Mouse (Mus musculus): ENCODE results near the gene Aloxe3. TPM values are rescaled to one million over a fixed set of nuclear protein-coding genes. Genes with fewer than 3 reads are reported as not detected.
"Not testable (repeated sequence)": the region's sequence is repeated elsewhere in the genome, so short reads cannot be mapped to it uniquely, and the experiment has no call there.

Gene Aloxe3
- polyA plus RNA-seq, 1 experiment from 2014 or later, result 0.31 TPM

DNA sequence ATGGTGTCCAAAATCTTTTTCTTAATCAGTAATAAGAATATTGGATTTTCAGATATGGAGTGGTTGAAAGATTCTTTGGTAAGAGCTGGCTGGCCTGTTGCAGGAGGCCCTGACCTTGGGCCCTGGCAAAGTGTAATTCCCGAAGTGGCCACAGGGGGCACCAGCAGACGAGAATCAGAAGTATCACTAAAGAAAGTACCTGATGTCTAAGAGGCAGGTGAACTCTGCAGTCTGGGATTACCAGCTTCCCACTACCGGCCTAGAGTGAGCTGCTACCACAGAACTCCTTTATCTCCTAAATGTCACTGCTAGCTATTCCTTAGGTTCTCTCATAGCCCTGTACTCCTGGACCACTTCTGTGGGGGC, 33.3 kb upstream of the Aloxe3 start:
- Histone ChIP-seq H3K9ac (ENCODE audit: low read length) (no peak overlapping the region), H3K4me1 (replicated peaks; ENCODE audit: control insufficient read depth, insufficient read depth, low read length) (peaks cover 25% of the 10 kb centered on the region), H3K4me2 (ENCODE audit: low read depth, low read length) (no peak overlapping the region), H3K4me3 (ENCODE audit: low read length) (no peak overlapping the region), H3K27ac (ENCODE audit: low read length) (no peak overlapping the region), H3K9me3 (ENCODE audit: control insufficient read depth, low read length) (no peaks in the 10 kb centered on the region), H3K36me3 (ENCODE audit: control insufficient read depth, insufficient read depth, low read length) (peaks cover 10% of the 10 kb centered on the region; the same call in 1 of the 2 replicates), H3K27me3 (ENCODE audit: control insufficient read depth, insufficient read depth, low read depth, low read length) (no peaks in the 10 kb centered on the region)
- 1% methylated on average over 3 of the region's 3 CpGs for WGBS
- no peak for ATAC-seq (ENCODE audit: low read depth)

DNA sequence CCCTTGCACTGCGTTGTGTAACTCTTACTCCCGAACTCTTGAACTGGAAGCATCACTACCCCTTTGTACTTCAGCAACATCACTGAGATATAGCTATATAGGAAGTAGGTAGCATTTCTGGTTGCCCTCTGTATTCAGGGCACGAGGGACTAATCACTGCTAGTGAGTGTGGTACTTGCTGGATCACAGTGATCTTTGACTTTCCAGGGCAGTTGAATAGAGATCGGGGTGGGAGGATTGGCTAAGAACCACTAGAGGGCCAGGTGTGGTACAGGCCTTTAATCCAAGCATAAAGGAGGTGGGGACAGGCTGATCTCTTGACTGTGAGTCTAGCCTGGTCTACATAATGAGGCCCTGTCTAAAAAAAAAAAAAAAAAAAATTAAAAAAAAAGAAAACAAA, 32.8 kb upstream of the Aloxe3 start:
- ATAC-seq (ENCODE audit: low read depth), result no peak
- Histone ChIP-seq H3K4me3 (ENCODE audit: low read length) (no peak overlapping the region), H3K27me3 (ENCODE audit: control insufficient read depth, insufficient read depth, low read depth, low read length) (no peaks in the 10 kb centered on the region), H3K9me3 (ENCODE audit: control insufficient read depth, low read length) (no peaks in the 10 kb centered on the region), H3K4me1 (replicated peaks; ENCODE audit: control insufficient read depth, insufficient read depth, low read length) (peaks cover 26% of the 10 kb centered on the region), H3K27ac (ENCODE audit: low read length) (no peak overlapping the region), H3K4me2 (ENCODE audit: low read depth, low read length) (no peak overlapping the region), H3K9ac (ENCODE audit: low read length) (no peak overlapping the region), H3K36me3 (ENCODE audit: control insufficient read depth, insufficient read depth, low read length) (peaks cover 10% of the 10 kb centered on the region; the same call in 1 of the 2 replicates)
- WGBS, result 89% methylated on average over 4 of the region's 4 CpGs

DNA sequence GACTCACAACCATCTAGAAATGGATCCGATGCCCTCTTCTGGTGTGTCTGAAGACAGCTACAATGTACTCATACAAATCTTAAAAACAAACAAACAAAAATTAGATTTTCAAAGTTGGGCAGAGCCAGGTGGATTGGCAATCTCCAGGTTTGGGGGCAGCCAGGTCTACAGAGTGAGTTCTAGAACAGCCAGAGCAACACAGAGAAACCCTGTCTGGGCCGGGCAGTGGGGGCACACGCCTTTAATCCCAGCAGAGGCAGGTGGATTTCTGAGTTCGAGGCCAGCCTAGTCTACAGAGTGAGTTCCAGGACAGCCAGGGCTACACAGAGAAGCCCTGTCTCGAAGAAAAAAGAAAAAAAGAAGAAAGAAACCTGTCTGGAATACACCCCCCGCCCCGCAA, 31.8 kb upstream of the Aloxe3 start:
- Histone ChIP-seq H3K4me1 (replicated peaks; ENCODE audit: control insufficient read depth, insufficient read depth, low read length) (peaks cover 34% of the 10 kb centered on the region), H3K27ac (ENCODE audit: low read length) (peak overlapping the region; percentile 98)
- not testable (repeated sequence) for H3K9me3 ChIP-seq (ENCODE audit: control insufficient read depth, low read length); H3K4me2 ChIP-seq (ENCODE audit: low read depth, low read length); H3K4me3 ChIP-seq (ENCODE audit: low read length); ATAC-seq (ENCODE audit: low read depth); H3K9ac ChIP-seq (ENCODE audit: low read length); H3K27me3 ChIP-seq (ENCODE audit: control insufficient read depth, insufficient read depth, low read depth, low read length); H3K36me3 ChIP-seq (ENCODE audit: control insufficient read depth, insufficient read depth, low read length)
- 84% methylated on average over 7 of the region's 7 CpGs for WGBS

DNA sequence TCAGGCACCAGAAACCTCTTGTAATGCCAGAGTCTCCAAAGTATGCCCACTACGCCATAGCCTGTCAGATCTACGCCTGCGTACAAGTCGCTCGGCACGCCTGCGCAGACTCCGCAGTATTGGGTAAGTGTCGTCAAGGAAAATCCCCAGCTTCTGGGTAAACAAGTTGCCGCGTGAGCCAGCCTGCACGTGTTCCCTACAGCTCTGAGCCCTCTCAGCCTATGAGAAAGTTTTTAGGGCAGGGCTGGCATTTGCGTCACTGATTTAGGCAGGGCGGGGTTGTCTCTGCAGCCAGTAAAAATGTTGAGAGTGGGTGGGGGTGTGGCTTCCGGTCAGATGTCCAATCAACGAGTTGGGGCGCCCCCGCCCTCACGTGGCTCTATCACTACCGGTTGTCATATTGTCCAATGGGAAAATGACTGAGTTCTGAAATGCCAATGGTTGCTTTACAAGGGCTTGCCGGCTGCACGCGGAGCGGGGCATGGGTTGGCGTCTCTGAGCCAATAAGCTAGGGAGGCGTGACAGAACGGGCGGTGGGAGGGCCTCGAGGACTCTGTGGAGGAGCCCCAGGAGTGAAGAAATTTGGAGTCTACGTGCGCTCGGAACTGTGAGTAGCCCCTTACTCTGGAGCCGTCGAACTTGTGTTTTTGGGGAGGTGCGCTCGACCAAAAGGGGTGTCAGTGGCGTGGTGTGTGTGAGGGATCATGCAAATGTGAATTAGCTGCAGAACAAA, 30.8 kb upstream of the Aloxe3 start, which contains the start of gene Per1:
Per1 (plus strand) TSS at position 521 of the 733 bp plus-strand sequence.
- H3K4me2 ChIP-seq (ENCODE audit: low read depth, low read length), result peak within 1 kb of the TSS; percentile 96
- H3K27ac ChIP-seq (ENCODE audit: low read length), result peak within 1 kb of the TSS; percentile 98
- under 1% methylated on average over 37 of the region's 37 CpGs for WGBS
- peak within 1 kb of the TSS; percentile 68 for H3K4me3 ChIP-seq (ENCODE audit: low read length)
- H3K27me3 ChIP-seq (ENCODE audit: control insufficient read depth, insufficient read depth, low read depth, low read length), result no peaks in the 10 kb centered on the region
- H3K36me3 ChIP-seq (ENCODE audit: control insufficient read depth, insufficient read depth, low read length), result peaks cover 8% of the 10 kb centered on the region; the same call in 1 of the 2 replicates
- peaks cover 36% of the 10 kb centered on the region for H3K4me1 ChIP-seq (replicated peaks; ENCODE audit: control insufficient read depth, insufficient read depth, low read length)
- peak within 1 kb of the TSS; percentile 86 for H3K9ac ChIP-seq (ENCODE audit: low read length)
- ATAC-seq (ENCODE audit: low read depth), result peak; percentile 86
- H3K9me3 ChIP-seq (ENCODE audit: control insufficient read depth, low read length), result no peaks in the 10 kb centered on the region

DNA sequence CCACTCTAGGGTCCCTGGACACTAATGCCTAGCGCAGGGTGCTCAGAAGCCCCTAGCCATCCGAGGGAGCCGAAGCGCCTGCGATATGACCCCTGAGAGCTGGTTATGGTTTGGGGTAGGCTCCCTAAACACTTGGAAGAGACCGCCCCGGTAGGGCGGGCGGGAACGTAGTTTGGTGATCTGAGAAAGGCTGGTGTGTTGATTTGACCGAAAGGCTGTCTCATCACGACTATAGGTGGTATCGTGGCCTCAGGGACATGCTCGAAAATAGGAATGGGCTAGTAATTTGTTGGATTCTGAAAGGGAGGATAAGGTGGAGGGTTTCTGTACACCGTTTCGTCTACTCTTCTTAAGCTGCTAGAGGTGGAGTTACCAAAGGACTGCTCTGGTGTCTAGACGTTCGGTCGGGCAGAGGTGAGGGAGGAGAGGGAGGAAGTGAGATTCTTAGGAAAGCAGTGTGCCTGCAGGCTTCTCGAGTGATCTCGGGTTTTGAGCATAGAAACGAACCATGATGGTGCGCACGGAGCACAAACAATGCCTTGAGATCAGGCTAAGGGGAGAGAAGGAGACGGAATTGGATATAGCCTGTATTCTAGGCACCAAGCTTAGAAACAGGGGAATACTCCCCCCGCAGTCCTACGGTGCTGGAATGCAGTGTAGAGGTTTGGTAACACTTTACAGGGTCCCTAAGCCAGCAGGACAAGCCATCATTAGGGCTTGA, 30.0 kb upstream of the Aloxe3 start:
- H3K4me1 ChIP-seq (replicated peaks; ENCODE audit: control insufficient read depth, insufficient read depth, low read length), result peaks cover 36% of the 10 kb centered on the region
- H3K9ac ChIP-seq (ENCODE audit: low read length), result peak overlapping the region; percentile 86
- 2% methylated on average over 27 of the region's 27 CpGs for WGBS
- no peak for ATAC-seq (ENCODE audit: low read depth)
- peaks cover 7% of the 10 kb centered on the region for H3K36me3 ChIP-seq (ENCODE audit: control insufficient read depth, insufficient read depth, low read length)
- peak overlapping the region; percentile 68 for H3K4me3 ChIP-seq (ENCODE audit: low read length)
- H3K9me3 ChIP-seq (ENCODE audit: control insufficient read depth, low read length), result no peaks in the 10 kb centered on the region
- peak overlapping the region; percentile 98 for H3K27ac ChIP-seq (ENCODE audit: low read length)
- peak overlapping the region; percentile 96 for H3K4me2 ChIP-seq (ENCODE audit: low read depth, low read length)
- no peaks in the 10 kb centered on the region for H3K27me3 ChIP-seq (ENCODE audit: control insufficient read depth, insufficient read depth, low read depth, low read length)

DNA sequence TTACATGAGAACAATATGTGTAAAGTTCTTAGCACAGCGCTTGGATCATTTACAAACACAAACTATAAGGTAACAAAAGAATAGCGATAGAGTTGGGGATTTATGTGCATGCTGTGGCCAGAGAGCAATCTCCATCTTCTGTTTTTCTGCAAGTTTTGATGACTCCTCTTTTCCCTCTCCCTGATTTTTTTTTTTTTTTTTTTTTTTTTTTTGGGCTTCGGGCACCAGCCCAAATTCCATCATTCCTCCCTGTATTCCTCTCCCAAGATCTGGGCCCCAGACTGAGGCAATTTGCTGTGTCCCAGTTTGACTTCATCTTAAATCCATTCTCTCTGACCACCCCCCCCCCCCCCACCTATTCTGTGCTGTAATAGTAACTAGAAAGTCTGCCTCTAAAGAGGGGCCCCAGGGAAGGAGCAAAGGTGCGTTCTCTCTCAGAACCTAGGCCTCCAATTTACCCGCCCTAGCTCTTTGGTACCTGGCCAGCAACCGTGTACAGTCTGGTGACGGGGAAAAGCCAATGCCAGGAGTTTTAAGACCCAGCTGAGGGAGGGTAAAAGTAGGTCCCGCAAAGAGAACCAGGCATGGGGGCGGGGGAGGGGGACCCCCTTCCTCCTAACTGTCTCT, 29.2 kb upstream of the Aloxe3 start:
- 5% methylated on average over 9 of the region's 9 CpGs for WGBS
- H3K36me3 ChIP-seq (ENCODE audit: control insufficient read depth, insufficient read depth, low read length), result peaks cover 12% of the 10 kb centered on the region
- ATAC-seq (ENCODE audit: low read depth), result no peak; the same call in 1 of the 2 replicates
- peak overlapping the region; percentile 86 for H3K9ac ChIP-seq (ENCODE audit: low read length)
- no peaks in the 10 kb centered on the region for H3K9me3 ChIP-seq (ENCODE audit: control insufficient read depth, low read length)
- peak overlapping the region; percentile 68 for H3K4me3 ChIP-seq (ENCODE audit: low read length)
- H3K4me2 ChIP-seq (ENCODE audit: low read depth, low read length), result peak overlapping the region; percentile 96
- H3K4me1 ChIP-seq (replicated peaks; ENCODE audit: control insufficient read depth, insufficient read depth, low read length), result peaks cover 38% of the 10 kb centered on the region
- peak overlapping the region; percentile 98 for H3K27ac ChIP-seq (ENCODE audit: low read length)
- H3K27me3 ChIP-seq (ENCODE audit: control insufficient read depth, insufficient read depth, low read depth, low read length), result no peaks in the 10 kb centered on the region

DNA sequence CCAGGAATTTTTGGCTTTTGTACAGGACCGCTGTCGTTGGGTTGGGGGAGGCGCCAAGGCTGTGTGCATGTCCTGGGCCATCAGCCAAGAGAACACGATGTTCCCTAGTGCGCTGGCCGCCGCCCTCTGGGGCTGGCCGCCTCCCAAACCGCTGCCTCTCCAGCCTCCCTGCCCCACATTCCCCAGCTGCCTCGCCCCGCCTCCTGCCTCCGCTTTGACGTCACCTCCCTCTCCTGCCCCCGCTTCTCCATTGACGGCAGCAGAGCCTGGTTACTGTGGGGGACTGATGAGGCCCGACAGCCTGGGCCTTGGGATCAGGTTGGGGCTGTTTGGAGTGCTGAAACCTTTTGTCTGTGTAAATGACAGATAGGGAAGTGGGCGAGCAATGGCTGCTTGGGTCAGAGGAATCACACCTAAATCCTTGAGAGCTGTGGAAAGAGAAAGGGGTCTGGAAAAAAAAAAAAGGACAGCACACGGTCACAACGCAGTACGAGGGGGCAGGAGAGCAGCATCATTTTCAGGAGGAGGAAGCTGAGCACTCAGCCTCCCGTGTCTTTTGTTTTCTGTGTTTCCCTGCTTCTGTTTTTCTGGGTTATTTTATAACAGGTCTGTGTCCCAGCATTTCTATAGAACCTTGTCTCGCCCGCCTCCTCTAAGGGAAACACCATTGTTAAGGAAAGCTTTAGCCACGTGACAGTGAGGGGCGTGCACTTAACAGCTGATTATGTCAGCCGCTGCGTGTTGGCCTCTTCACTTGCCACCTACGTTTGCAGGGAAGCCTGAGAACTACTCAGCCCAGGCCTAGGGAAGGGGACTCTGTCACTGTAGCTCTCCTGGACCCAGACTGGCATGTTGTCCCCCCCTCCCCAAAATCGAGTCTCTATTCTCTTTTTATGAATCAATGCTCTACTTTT, 28.5 kb upstream of the Aloxe3 start:
- H3K27me3 ChIP-seq (ENCODE audit: control insufficient read depth, insufficient read depth, low read depth, low read length), result no peaks in the 10 kb centered on the region
- peaks cover 38% of the 10 kb centered on the region for H3K4me1 ChIP-seq (replicated peaks; ENCODE audit: control insufficient read depth, insufficient read depth, low read length)
- peak overlapping the region; percentile 68 for H3K4me3 ChIP-seq (ENCODE audit: low read length)
- H3K36me3 ChIP-seq (ENCODE audit: control insufficient read depth, insufficient read depth, low read length), result peaks cover 20% of the 10 kb centered on the region
- H3K4me2 ChIP-seq (ENCODE audit: low read depth, low read length), result peak overlapping the region; percentile 96
- H3K9me3 ChIP-seq (ENCODE audit: control insufficient read depth, low read length), result no peaks in the 10 kb centered on the region
- 1% methylated on average over 29 of the region's 29 CpGs for WGBS
- H3K27ac ChIP-seq (ENCODE audit: low read length), result peak overlapping the region; percentile 98
- H3K9ac ChIP-seq (ENCODE audit: low read length), result peak overlapping the region; percentile 86
- ATAC-seq (ENCODE audit: low read depth), result peak; percentile 59

DNA sequence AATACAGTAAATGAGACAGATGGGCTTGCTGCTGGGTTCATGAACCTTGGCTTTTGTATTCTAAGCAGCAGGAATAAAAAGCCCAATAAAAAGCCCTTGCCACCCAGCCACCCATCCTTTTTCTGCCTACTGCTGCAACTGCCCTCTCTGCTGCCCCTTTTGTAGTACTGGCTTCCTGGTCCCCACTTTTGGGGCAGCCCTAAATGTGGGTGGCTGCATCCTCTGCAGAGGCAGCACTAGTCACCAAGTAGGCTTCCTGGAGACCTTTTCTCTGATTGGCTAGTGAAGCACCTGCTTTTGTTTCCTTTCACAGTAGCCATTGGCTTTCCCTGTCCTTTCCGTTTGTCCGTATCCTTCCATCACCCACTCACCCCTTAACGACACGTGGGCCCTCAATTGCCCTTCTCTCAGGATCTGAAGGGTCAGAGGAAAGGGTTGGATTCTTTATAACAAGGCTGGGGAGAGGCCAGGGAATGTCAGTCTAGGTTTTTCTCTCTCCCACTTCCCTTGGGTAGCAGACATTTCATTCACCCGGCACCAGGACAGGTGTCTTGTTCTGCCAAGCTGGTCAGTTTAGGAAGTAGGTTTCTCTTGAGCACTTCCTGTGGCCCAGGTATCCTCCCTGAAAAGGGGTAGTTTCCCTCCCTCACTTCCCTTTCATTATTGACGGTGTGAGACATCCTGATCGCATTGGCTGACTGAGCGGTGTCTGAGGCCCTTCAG, 27.5 kb upstream of the Aloxe3 start:
- peaks cover 38% of the 10 kb centered on the region for H3K4me1 ChIP-seq (replicated peaks; ENCODE audit: control insufficient read depth, insufficient read depth, low read length)
- no peak for ATAC-seq (ENCODE audit: low read depth)
- WGBS, result 14% methylated on average over 8 of the region's 8 CpGs

More for the DNA sequence above, 27.5 kb upstream of the Aloxe3 start:
- H3K4me3 ChIP-seq (ENCODE audit: low read length), result peak overlapping the region; percentile 68
- H3K36me3 ChIP-seq (ENCODE audit: control insufficient read depth, insufficient read depth, low read length), result peaks cover 25% of the 10 kb centered on the region
- H3K27ac ChIP-seq (ENCODE audit: low read length), result peak overlapping the region; percentile 98
- no peaks in the 10 kb centered on the region for H3K27me3 ChIP-seq (ENCODE audit: control insufficient read depth, insufficient read depth, low read depth, low read length)
- peak overlapping the region; percentile 78 for H3K9ac ChIP-seq (ENCODE audit: low read length)
- H3K9me3 ChIP-seq (ENCODE audit: control insufficient read depth, low read length), result no peaks in the 10 kb centered on the region
- peak overlapping the region; percentile 96 for H3K4me2 ChIP-seq (ENCODE audit: low read depth, low read length)
